Mouse (Mus musculus) forebrain, embryonic 14.5 days (tissue): ENCODE results near the gene Tead3. TPM values are rescaled to one million over a fixed set of nuclear protein-coding genes. Genes with fewer than 3 reads are reported as not detected.
A peak's percentile ranks its signal among the peaks of the same experiment; 100 is the strongest.

Experiments used
- ATAC-seq: fragments of 200-750 bp; cut with Nextera tagmentation; 2 replicates; pipeline ENCODE4 v1.8.0; 2017; ENCODE audit warnings: mild to moderate bottlenecking, moderate library complexity
- DNase-seq: peaks from one replicate; pipeline ENCODE4 v3.0.0-alpha.2; 2015; ENCODE audit warnings: low spot score
- H3K27ac ChIP-seq: fragments of 300-500 bp; sonication (generic); 2 replicates; pipeline ENCODE4 v1.5.1; 2014; ENCODE audit warnings: low read depth, mild to moderate bottlenecking, control low read depth, low read length, moderate library complexity
- H3K27me3 ChIP-seq: fragments of 300-500 bp; sonication (generic); replicated peaks from 2 replicates; pipeline ENCODE4 v1.6.1; 2014; ENCODE audit warnings: low read length, control low read depth, mixed read lengths; ENCODE audit not compliant: control insufficient read depth, insufficient read depth
- H3K36me3 ChIP-seq: fragments of 300-500 bp; sonication (generic); 2 replicates; pipeline ENCODE4 v1.6.1; 2014; ENCODE audit warnings: low read length, control low read depth; ENCODE audit not compliant: control insufficient read depth, insufficient read depth
- H3K4me1 ChIP-seq: fragments of 300-500 bp; sonication (generic); 2 replicates; pipeline ENCODE4 v1.6.1; 2014; ENCODE audit warnings: antibody characterized with exemption, low read length, control low read depth; ENCODE audit not compliant: control insufficient read depth, insufficient read depth
- H3K4me2 ChIP-seq: fragments of 300-500 bp; sonication (generic); 2 replicates; pipeline ENCODE4 v1.6.1; 2014; ENCODE audit warnings: mild to moderate bottlenecking, control low read depth, low read length
- H3K4me3 ChIP-seq: fragments of 300-500 bp; sonication (generic); 2 replicates; pipeline ENCODE4 v1.5.1; 2014; ENCODE audit warnings: low read depth, low read length, control low read depth
- H3K9ac ChIP-seq: fragments of 300-500 bp; sonication (generic); 2 replicates; pipeline ENCODE4 v1.6.1; 2014; ENCODE audit warnings: mild to moderate bottlenecking, low read length, control low read depth, moderate library complexity
- H3K9me3 ChIP-seq: fragments of 300-500 bp; sonication (generic); replicated peaks from 2 replicates; pipeline ENCODE4 v1.6.1; 2016; ENCODE audit warnings: low read length, control low read depth, mixed read lengths; ENCODE audit not compliant: control insufficient read depth
- WGBS: fragments of 180-500 bp; shearing (Covaris S2); extraction: QIAGEN DNeasy Blood & Tissue Kit; methylation state at CpG from one replicate; pipeline ENCODE4 v1.1.7; 2014; 5-methylcytosine and 5-hydroxymethylcytosine counted together
- polyA plus RNA-seq: library from polyadenylated mRNA; unstranded; fragments of >200 nt; fragmentation: Nextera tagmentation; extraction: Ambion mirVana; gene quantifications from 2 replicates; pipeline ENCODE4 v1.2.1, GENCODE M21; 2014

Gene Tead3
- polyA plus RNA-seq, 1 experiment from 2014 or later: 1.8 TPM

DNA sequence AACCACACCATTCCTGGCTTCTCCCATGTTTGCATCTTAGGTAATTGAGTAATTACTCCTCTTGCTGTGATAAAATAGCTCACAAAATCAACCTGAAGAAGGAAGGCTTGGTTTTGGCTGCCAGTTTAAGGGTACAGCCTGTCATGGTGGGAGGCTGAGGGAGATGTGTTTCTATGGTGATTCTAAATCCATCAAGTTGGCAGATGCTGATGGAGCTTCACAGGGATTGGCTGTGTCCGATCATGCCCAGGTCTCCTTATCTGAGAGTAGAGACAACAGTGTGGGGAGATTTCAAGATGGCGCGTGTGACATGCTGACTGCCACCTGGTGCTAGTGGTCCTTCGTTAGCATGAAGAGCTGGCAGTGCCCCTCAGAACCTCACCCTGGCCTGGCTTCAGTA lies 28.9 kb downstream of the Tead3 start:
- Histone ChIP-seq H3K9me3 (no peaks in the 10 kb centered on the region), H3K4me1 (no peaks in the 10 kb centered on the region), H3K27ac (no peak overlapping the region), H3K27me3 (no peaks in the 10 kb centered on the region), H3K4me2 (no peak overlapping the region), H3K36me3 (peaks cover 27% of the 10 kb centered on the region), H3K4me3 (no peak overlapping the region), H3K9ac (no peak overlapping the region)
- DNase-seq (no peak), ATAC-seq (no peak)
- 95% methylated on average over 4 of the region's 4 CpGs for WGBS

DNA sequence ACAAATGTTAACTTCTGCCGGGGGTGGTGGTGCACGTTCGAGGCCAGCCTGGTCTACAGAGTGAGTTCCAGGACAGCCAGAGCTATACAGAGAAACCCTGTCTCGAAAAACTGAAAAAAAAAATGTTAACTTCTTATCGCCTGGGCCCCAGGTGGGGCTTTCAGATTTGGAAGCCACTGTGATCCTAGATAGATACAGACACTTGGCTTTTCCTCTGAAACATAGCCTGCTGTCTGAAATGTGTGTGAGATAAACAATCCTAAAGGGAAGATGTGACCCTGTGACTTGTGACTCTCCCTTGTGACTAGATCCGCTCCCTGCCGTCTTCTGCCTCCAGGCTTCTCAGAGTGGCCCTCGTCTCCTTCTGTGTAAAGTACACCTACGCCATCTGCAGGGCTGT lies 32.9 kb downstream of the Tead3 start:
- 87% methylated on average over 9 of the region's 9 CpGs for WGBS

DNA sequence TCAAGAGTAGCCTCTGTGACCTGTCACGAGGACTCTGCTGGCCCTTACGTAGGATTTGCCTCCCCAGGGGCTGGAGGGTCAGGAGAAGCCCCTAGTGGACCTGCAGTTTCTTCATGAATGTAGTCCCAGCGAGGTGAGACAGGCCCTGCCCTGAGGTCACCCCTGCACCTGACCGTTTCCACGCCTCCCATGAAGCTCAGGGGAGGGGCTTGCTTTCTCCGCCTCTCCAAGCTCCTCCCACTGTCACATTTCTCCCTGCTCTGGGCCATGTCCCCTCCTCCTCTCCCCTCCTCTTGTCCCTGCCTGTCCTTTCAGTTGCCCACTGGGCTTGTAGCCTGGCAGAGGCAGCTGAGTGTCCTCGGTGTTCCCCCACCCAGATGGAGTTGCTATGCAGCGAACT lies 33.5 kb downstream of the Tead3 start:
- DNase-seq (no peak), ATAC-seq (no peak)
- peaks cover 35% of the 10 kb centered on the region for H3K36me3 ChIP-seq
- no peak overlapping the region for H3K9ac ChIP-seq
- H3K4me2 ChIP-seq: no peak overlapping the region
- no peak overlapping the region for H3K27ac ChIP-seq
- H3K4me3 ChIP-seq: no peak overlapping the region
- 57% methylated on average over 8 of the region's 8 CpGs for WGBS
- H3K27me3 ChIP-seq: no peaks in the 10 kb centered on the region
- H3K9me3 ChIP-seq: no peaks in the 10 kb centered on the region
- H3K4me1 ChIP-seq: 0 out of 2 replicates have a peak, but pooled peaks cover 8% of the 10 kb centered on the region

More for the DNA sequence above, 32.9 kb downstream of the Tead3 start:
- Histone ChIP-seq H3K36me3 (peaks cover 35% of the 10 kb centered on the region), H3K4me1 (0 out of 2 replicates have a peak, but pooled peaks cover 8% of the 10 kb centered on the region), H3K27ac (no peak overlapping the region), H3K9ac (no peak overlapping the region), H3K4me2 (no peak overlapping the region), H3K9me3 (no peaks in the 10 kb centered on the region), H3K27me3 (no peaks in the 10 kb centered on the region), H3K4me3 (no peak overlapping the region)
- DNase-seq (no peak), ATAC-seq (no peak)

DNA sequence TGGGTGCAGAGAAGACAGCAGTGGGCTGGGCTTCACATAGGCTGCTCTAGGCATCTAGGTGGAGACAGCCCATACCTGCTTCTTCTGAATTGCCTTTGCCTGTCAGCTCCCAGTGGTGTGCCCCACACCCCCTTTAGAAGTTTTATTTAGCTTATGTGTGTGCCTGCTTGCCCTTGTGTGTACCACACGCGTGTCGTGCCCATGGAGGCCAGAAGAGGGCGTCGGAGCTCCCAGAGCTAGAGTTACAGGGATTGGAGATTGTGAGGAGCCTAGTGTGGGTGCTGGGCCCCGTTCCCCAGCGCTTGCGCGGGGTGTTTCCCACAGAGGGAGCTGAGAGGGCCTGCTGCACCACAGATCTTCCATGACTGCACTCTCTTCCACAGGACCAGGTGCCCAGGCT lies 34.1 kb downstream of the Tead3 start:
- no peak overlapping the region for H3K9ac ChIP-seq
- H3K36me3 ChIP-seq: peaks cover 35% of the 10 kb centered on the region
- H3K27ac ChIP-seq: no peak overlapping the region
- DNase-seq (no peak), ATAC-seq (no peak)
- 0 out of 2 replicates have a peak, but pooled peaks cover 8% of the 10 kb centered on the region for H3K4me1 ChIP-seq
- H3K4me2 ChIP-seq: no peak overlapping the region
- no peaks in the 10 kb centered on the region for H3K27me3 ChIP-seq
- H3K9me3 ChIP-seq: no peaks in the 10 kb centered on the region
- H3K4me3 ChIP-seq: no peak overlapping the region
- 89% methylated on average over 9 of the region's 9 CpGs for WGBS

DNA sequence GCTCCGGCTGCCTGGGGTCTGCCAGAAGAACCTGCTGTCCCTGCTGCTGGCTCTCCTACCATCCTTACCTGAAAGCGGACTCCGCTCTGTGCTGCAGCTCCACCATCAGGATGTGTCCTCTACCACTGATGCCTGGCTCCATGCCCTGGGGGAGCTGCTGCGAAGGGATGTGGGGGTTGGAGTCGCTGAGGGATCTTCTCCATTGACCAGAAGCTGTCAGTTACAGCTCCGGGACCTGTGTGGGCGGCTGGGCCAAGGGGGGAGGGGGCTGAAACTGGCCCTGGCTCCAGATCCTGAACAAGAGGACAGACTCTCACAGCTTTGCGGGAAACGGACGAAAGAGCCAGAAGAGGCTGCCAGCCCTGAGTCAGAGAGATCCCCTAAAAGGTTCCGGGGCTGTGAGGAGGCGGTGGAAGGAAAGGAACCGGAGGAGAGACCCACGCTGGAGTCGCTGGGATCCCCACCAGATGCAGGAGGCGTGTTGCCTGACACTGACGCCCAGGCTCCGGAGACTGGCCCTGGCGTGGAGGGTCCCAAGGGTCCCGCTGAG lies 34.9 kb downstream of the Tead3 start:
- no peak overlapping the region for H3K27ac ChIP-seq
- no peak overlapping the region for H3K9ac ChIP-seq

DNA sequence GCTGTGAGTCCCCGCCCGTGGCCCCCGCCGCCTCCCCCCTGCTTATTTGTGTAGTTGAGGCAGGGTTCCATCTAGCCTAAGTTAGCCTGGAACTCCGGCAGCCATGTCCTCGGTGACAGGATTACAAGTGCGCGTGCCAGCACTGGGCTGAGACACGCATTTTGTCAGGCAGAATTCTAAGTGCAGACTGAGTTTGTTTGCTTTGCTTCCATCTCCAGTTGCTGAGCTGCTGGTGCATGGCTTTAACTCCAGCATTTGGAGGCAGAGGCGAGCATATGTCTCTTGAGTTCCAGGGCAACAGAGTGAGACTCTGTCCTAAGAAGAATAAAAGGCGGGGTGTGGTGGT lies 36.8 kb downstream of the Tead3 start:
- 2% methylated on average over 11 of the region's 11 CpGs for WGBS
- ATAC-seq (peak; percentile 41), DNase-seq (peak; percentile 52)
- peak overlapping the region; percentile 82 for H3K9ac ChIP-seq
- no peaks in the 10 kb centered on the region for H3K9me3 ChIP-seq
- H3K27ac ChIP-seq: peak overlapping the region; percentile 88
- H3K36me3 ChIP-seq: peaks cover 24% of the 10 kb centered on the region
- no peaks in the 10 kb centered on the region for H3K27me3 ChIP-seq
- peak overlapping the region; percentile 75 for H3K4me3 ChIP-seq
- 0 out of 2 replicates have a peak, but pooled peaks cover 8% of the 10 kb centered on the region for H3K4me1 ChIP-seq
- peak overlapping the region; percentile 80 for H3K4me2 ChIP-seq

More for the DNA sequence above, 34.9 kb downstream of the Tead3 start:
- Histone ChIP-seq H3K4me2 (no peak overlapping the region), H3K9me3 (no peaks in the 10 kb centered on the region), H3K4me1 (0 out of 2 replicates have a peak, but pooled peaks cover 8% of the 10 kb centered on the region), H3K4me3 (no peak overlapping the region), H3K36me3 (peaks cover 32% of the 10 kb centered on the region), H3K27me3 (no peaks in the 10 kb centered on the region)
- ATAC-seq (no peak), DNase-seq (no peak)
- 82% methylated on average over 20 of the region's 20 CpGs for WGBS

DNA sequence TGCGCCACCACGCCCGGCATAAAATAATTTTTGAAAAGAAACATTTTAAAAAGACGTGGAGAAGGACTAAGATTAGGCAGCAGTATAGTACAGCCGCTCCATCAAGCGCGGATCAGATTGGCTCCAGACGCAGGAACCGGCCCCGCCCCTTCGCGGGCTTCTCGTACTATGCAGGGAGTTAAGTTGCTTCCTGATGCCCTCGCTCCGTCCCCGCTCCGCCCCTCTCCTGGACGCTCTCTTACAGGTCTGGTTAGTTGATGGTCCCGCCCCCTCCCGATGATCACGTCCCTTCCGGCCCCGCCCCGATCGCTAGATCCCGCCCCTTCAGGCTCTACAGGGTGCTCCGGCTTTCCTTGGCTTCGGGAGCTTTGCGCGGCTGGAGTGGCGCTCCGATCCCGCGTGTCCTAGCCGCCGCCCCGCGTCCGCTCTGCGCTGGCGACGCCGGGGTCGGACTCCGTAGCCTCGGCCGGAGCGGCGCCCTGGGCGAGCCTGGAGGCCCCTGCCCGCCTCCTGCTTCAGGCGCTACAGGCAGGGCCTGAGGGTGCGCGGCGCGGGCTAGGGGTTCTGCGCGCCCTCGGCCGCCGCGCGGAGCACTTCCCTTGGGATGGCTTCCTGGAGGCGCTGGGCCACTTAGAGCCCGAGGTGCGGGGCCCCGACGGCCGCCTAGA lies 37.3 kb downstream of the Tead3 start, which contains the start of gene Fance:
Fance (plus strand) TSS at position 308 of the 668 bp plus-strand sequence.
- peaks cover 21% of the 10 kb centered on the region for H3K36me3 ChIP-seq
- no peaks in the 10 kb centered on the region for H3K9me3 ChIP-seq
- peak; percentile 98 for ATAC-seq
- H3K4me2 ChIP-seq: peak within 1 kb of the TSS; percentile 80
- under 1% methylated on average over 68 of the region's 69 CpGs for WGBS
- no peaks in the 10 kb centered on the region for H3K27me3 ChIP-seq
- H3K4me1 ChIP-seq: 0 out of 2 replicates have a peak, but pooled peaks cover 8% of the 10 kb centered on the region
- peak within 1 kb of the TSS; percentile 88 for H3K27ac ChIP-seq
- peak within 1 kb of the TSS; percentile 82 for H3K9ac ChIP-seq
- peak within 1 kb of the TSS; percentile 75 for H3K4me3 ChIP-seq
- peak; percentile 99 for DNase-seq

DNA sequence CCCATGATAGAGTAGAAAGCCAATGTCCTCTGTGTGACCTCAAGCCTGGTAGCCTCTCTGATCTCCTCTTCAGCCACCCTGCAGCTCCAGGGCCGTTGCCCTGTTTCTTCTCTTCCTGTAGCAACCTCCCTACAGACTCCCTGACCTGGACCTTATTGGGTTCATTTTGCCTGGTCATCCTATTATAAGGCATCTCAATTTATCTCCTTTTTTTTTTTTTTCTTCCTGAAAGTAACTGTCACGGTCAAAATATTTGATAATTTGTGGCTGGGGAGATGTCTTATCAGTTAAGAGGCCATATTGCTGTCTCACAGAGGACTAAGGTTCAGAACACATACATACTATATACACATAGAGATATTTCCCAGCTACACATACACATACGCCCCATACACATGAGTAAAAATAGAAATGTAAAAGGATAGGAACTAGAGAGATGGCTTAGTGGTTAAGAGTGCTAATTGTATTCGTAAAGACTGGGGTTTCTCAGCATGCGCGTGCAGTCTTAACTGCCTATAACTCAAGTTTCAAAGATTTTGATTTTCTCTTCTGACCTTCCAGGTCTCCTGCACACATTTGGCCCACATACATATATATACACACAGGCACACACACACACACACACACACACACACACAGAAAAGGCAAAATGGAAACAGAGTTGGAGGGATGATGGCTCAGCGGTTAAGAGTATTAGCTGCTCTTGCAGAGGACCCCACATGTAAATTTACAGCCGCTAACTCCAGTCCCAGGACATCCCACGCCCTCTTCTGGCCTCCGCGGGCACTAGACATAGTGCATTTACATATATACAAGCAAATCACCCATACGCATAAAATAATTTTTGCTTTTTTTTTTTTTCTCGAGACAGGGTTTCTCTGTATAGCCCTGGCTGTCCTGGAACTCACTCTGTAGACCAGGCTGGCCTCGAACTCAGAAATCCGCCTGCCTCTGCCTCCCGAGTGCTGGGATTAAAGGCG lies 38.1 kb downstream of the Tead3 start:
- Histone ChIP-seq H3K27me3 (no peaks in the 10 kb centered on the region), H3K9me3 (no peaks in the 10 kb centered on the region), H3K27ac (peak overlapping the region; percentile 33; the same call in 1 of the 2 replicates), H3K4me3 (peak overlapping the region; percentile 75), H3K4me2 (peak overlapping the region; percentile 44), H3K36me3 (peaks cover 16% of the 10 kb centered on the region), H3K9ac (peak overlapping the region; percentile 25; the same call in 1 of the 2 replicates), H3K4me1 (0 out of 2 replicates have a peak, but pooled peaks cover 8% of the 10 kb centered on the region)
- no peak for DNase-seq
- ATAC-seq: no peak; the same call in 1 of the 2 replicates
- 28% methylated on average over 17 of the region's 17 CpGs for WGBS
